In genomic region chr19:12684638-12685037, GRCm38 (mm10) we compare ENCODE assay signal across 33 mouse cellular contexts. TPM values are rescaled to one million over a fixed set of nuclear protein-coding genes. Genes with fewer than 3 reads are reported as not detected.
A peak's percentile ranks its signal among the peaks of the same experiment; 100 is the strongest.
DNase-seq lines count a peak whose midpoint lies in the region; ATAC-seq and TF ChIP-seq lines count a peak whose summit lies in the region.
"Had no signal": no experiment of that assay in that cellular context is flagged by ENCODE, and none has a peak within 500 bp of the region (broad histone marks: within the 10 kb centered on the region; RNA-seq: fewer than 3 reads in every experiment).

No protein-coding gene starts in this region.

- H3K4me3 ChIP-seq in kidney, embryonic 15.5 days (replicated peaks), result no peak overlapping the region
- H3K4me3 ChIP-seq in liver, adult 2 months (ENCODE audit: insufficient read depth, low read depth, low read length), result no peak overlapping the region
- no peak overlapping the region for H3K4me3 ChIP-seq in liver, embryonic 12.5 days
- no peak overlapping the region for H3K4me3 ChIP-seq in intestine, embryonic 16.5 days (ENCODE audit: low read length)
- H3K4me3 ChIP-seq: forebrain, embryonic 10.5 days; forebrain, embryonic 13.5 days; gastrocnemius, adult 2 months; hindbrain, embryonic 12.5 days; hindbrain, embryonic 15.5 days had no signal

- H3K27me3 ChIP-seq in kidney, embryonic 15.5 days, result no peaks in the 10 kb centered on the region
- H3K27me3 ChIP-seq in liver, adult 2 months (ENCODE audit: control insufficient read depth, insufficient read depth, low read length), result no peaks in the 10 kb centered on the region
- H3K27me3 ChIP-seq in liver, embryonic 12.5 days (replicated peaks), result no peaks in the 10 kb centered on the region
- H3K27me3 ChIP-seq in intestine, embryonic 16.5 days (replicated peaks; ENCODE audit: control insufficient read depth, insufficient read depth, low read length), result no peaks in the 10 kb centered on the region
- H3K27me3 ChIP-seq: forebrain, embryonic 13.5 days; hindbrain, embryonic 12.5 days; hindbrain, embryonic 15.5 days had no signal

- H3K4me1 ChIP-seq in kidney, embryonic 15.5 days, result no peaks in the 10 kb centered on the region
- H3K4me1 ChIP-seq in liver, adult 2 months (ENCODE audit: control insufficient read depth, insufficient read depth, low read length), result peaks cover 2% of the 10 kb centered on the region; the same call in 1 of the 2 replicates
- H3K4me1 ChIP-seq in liver, embryonic 12.5 days, result no peaks in the 10 kb centered on the region
- H3K4me1 ChIP-seq in intestine, embryonic 16.5 days (ENCODE audit: control insufficient read depth, insufficient read depth, low read length), result no peaks in the 10 kb centered on the region
- H3K4me1 ChIP-seq: forebrain, embryonic 10.5 days; forebrain, embryonic 13.5 days; hindbrain, embryonic 12.5 days; hindbrain, embryonic 15.5 days had no signal

- H3K27ac ChIP-seq in kidney, embryonic 15.5 days, result no peak overlapping the region
- H3K27ac ChIP-seq in liver, adult 2 months (replicated peaks; ENCODE audit: insufficient read depth, low read depth, low read length), result no peak overlapping the region
- no peak overlapping the region for H3K27ac ChIP-seq in liver, embryonic 12.5 days
- no peak overlapping the region for H3K27ac ChIP-seq in intestine, embryonic 16.5 days (ENCODE audit: low read length)
- H3K27ac ChIP-seq: forebrain, embryonic 10.5 days; forebrain, embryonic 13.5 days; gastrocnemius, adult 2 months; hindbrain, embryonic 12.5 days; hindbrain, embryonic 15.5 days had no signal

- H3K9me3 ChIP-seq in kidney, embryonic 15.5 days (replicated peaks), result no peaks in the 10 kb centered on the region
- H3K9me3 ChIP-seq in liver, embryonic 12.5 days (replicated peaks), result no peaks in the 10 kb centered on the region
- no peaks in the 10 kb centered on the region for H3K9me3 ChIP-seq in intestine, embryonic 16.5 days (ENCODE audit: control insufficient read depth, low read length)
- H3K9me3 ChIP-seq: forebrain, embryonic 10.5 days; forebrain, embryonic 13.5 days; hindbrain, embryonic 12.5 days; hindbrain, embryonic 15.5 days had no signal

- no peak for TF ChIP-seq POLR2A in liver, adult 2 months (IDR thresholded peaks at IDR 0.05; ENCODE audit: extremely low read depth, insufficient read depth, low read length)

- no peak for DNase-seq in kidney, postnatal 25 days
- peak; percentile 90 for DNase-seq in liver, adult 2 months (ENCODE audit: extremely low read depth, low read depth, low spot score)
- DNase-seq in adrenal gland, adult (ENCODE audit: inconsistent age in 2 of 2, low spot score in 1 of 2), result no peak
- DNase-seq: adrenal gland, postnatal 10 days; adrenal gland, postnatal 36 days; cerebellum, adult 18-20 months; cerebellum, adult 9-10 months; cerebellum, postnatal 14 days; gastrocnemius, adult 2 months; gastrocnemius, postnatal 14 days; heart, adult 11 months had no signal

- no peak for TF ChIP-seq CTCF in liver, adult 2 months (IDR thresholded peaks at IDR 0.05; ENCODE audit: low read depth, low read length)

- peak; percentile 54 for ATAC-seq in kidney, embryonic 15.5 days (replicated peaks; ENCODE audit: low FRiP score)
- ATAC-seq in liver, embryonic 12.5 days, result no peak
- ATAC-seq in intestine, embryonic 16.5 days, result peak; percentile 93
- ATAC-seq: activated CD4-positive, CD25-positive, alpha-beta regulatory T cell, adult 4 months; CD4-positive, CD25-positive, alpha-beta regulatory T cell, adult 4 months; forebrain, embryonic 13.5 days; forebrain, embryonic 16.5 days had no signal

- no peaks in the 10 kb centered on the region for H3K36me3 ChIP-seq in kidney, embryonic 15.5 days
- no peaks in the 10 kb centered on the region for H3K36me3 ChIP-seq in liver, adult 2 months (ENCODE audit: control insufficient read depth, insufficient read depth, low read length)
- H3K36me3 ChIP-seq in liver, embryonic 12.5 days, result no peaks in the 10 kb centered on the region
- no peaks in the 10 kb centered on the region for H3K36me3 ChIP-seq in intestine, embryonic 16.5 days (ENCODE audit: control insufficient read depth, insufficient read depth, low read length)
- H3K36me3 ChIP-seq: forebrain, embryonic 10.5 days; hindbrain, embryonic 12.5 days; hindbrain, embryonic 15.5 days had no signal

- no peak overlapping the region for H3K9ac ChIP-seq in kidney, embryonic 15.5 days
- H3K9ac ChIP-seq in liver, adult 2 months (ENCODE audit: low read depth, low read length), result no peak overlapping the region
- no peak overlapping the region for H3K9ac ChIP-seq in liver, embryonic 12.5 days
- no peak overlapping the region for H3K9ac ChIP-seq in intestine, embryonic 16.5 days (ENCODE audit: low read depth, low read length)
- H3K9ac ChIP-seq: forebrain, embryonic 13.5 days; hindbrain, embryonic 12.5 days; hindbrain, embryonic 15.5 days had no signal

- H3K4me2 ChIP-seq in kidney, embryonic 15.5 days, result no peak overlapping the region
- H3K4me2 ChIP-seq in liver, embryonic 12.5 days, result no peak overlapping the region
- no peak overlapping the region for H3K4me2 ChIP-seq in intestine, embryonic 16.5 days (ENCODE audit: low read depth, low read length)
- H3K4me2 ChIP-seq: forebrain, embryonic 13.5 days; heart, embryonic 11.5 days; hindbrain, embryonic 12.5 days; hindbrain, embryonic 15.5 days had no signal

- H3K79me2 ChIP-seq in liver, adult 2 months (ENCODE audit: control insufficient read depth, insufficient read depth, low read length), result no peaks in the 10 kb centered on the region

RNA-seq across cellular contexts. Expression of gene Olfr1443, which starts 6.7 kb away (rescaled TPM):
- polyA plus RNA-seq in kidney, embryonic 15.5 days (2015; fragmentation: Nextera tagmentation; extraction: Ambion mirVana), result not detected in 2 replicates
- 0.09 TPM in 1 of 2 replicates, not detected in the other for total RNA-seq in liver, adult 2 months (2014; rRNA removed)
- 0.05 TPM in 1 of 2 replicates, not detected in the other for polyA plus RNA-seq in liver, adult 2 months (2012; rRNA removed)
- not detected in 2 replicates for polyA plus RNA-seq in liver, embryonic 12.5 days (2016; fragmentation: Nextera tagmentation; extraction: Ambion mirVana)
- polyA plus RNA-seq in intestine, embryonic 16.5 days (2015; fragmentation: Nextera tagmentation; extraction: Ambion mirVana), result not detected in 2 replicates
- total RNA-seq: adrenal gland, adult 18-20 months; adrenal gland, postnatal 10 days; adrenal gland, postnatal 36 days; gastrocnemius, adult 2 months; gastrocnemius, postnatal 14 days; gastrocnemius, postnatal 4 days; heart, adult 8-10 months; heart, postnatal 25 days; hematopoietic stem cell, adult 5-6 weeks; MEL had no signal
- polyA plus RNA-seq: activated CD4-positive, CD25-positive, alpha-beta regulatory T cell, adult 4 months; C2C12; CD4-positive, CD25-positive, alpha-beta regulatory T cell, adult 4 months; embryonic facial prominence, embryonic 11.5 days; embryonic facial prominence, embryonic 14.5 days; forebrain, embryonic 10.5 days; forebrain, embryonic 13.5 days; forebrain, embryonic 16.5 days; heart, embryonic 11.5 days; heart, embryonic 14.5 days; heart, postnatal 0 days; hindbrain, embryonic 12.5 days; hindbrain, embryonic 15.5 days had no signal

RNA-seq across cellular contexts. Expression of gene Keg1, which starts 10.9 kb away (rescaled TPM):
- polyA plus RNA-seq in kidney, embryonic 15.5 days (2015; fragmentation: Nextera tagmentation; extraction: Ambion mirVana), result 57.5 and 58.1 TPM in 2 replicates
- total RNA-seq in liver, adult 2 months (2014; rRNA removed), result 146 and 154 TPM in 2 replicates
- polyA plus RNA-seq in liver, adult 2 months (2012; rRNA removed), result 67.6 and 93.4 TPM in 2 replicates
- polyA plus RNA-seq in liver, embryonic 12.5 days (2016; fragmentation: Nextera tagmentation; extraction: Ambion mirVana), result 0.38 and 0.44 TPM in 2 replicates
- polyA plus RNA-seq in intestine, embryonic 16.5 days (2015; fragmentation: Nextera tagmentation; extraction: Ambion mirVana), result 3.4 and 3.7 TPM in 2 replicates
- total RNA-seq: adrenal gland, postnatal 36 days; gastrocnemius, adult 2 months; gastrocnemius, postnatal 14 days; heart, adult 8-10 months; heart, postnatal 25 days; hematopoietic stem cell, adult 5-6 weeks; MEL had no signal
- polyA plus RNA-seq: activated CD4-positive, CD25-positive, alpha-beta regulatory T cell, adult 4 months; C2C12; CD4-positive, CD25-positive, alpha-beta regulatory T cell, adult 4 months; embryonic facial prominence, embryonic 11.5 days; embryonic facial prominence, embryonic 14.5 days; forebrain, embryonic 10.5 days; forebrain, embryonic 13.5 days; forebrain, embryonic 16.5 days; heart, embryonic 11.5 days; heart, embryonic 14.5 days; heart, postnatal 0 days; hindbrain, embryonic 12.5 days; hindbrain, embryonic 15.5 days had no signal

RNA-seq across cellular contexts. Expression of gene Olfr1442, which starts 14.4 kb away (rescaled TPM):
- not detected in 2 replicates for polyA plus RNA-seq in kidney, embryonic 15.5 days (2015; fragmentation: Nextera tagmentation; extraction: Ambion mirVana)
- 0.28 and 0.40 TPM in 2 replicates for total RNA-seq in liver, adult 2 months (2014; rRNA removed)
- 0.14 TPM in 1 of 2 replicates, not detected in the other for polyA plus RNA-seq in liver, adult 2 months (2012; rRNA removed)
- not detected in 2 replicates for polyA plus RNA-seq in liver, embryonic 12.5 days (2016; fragmentation: Nextera tagmentation; extraction: Ambion mirVana)
- polyA plus RNA-seq in intestine, embryonic 16.5 days (2015; fragmentation: Nextera tagmentation; extraction: Ambion mirVana), result not detected in 2 replicates
- total RNA-seq: adrenal gland, adult 18-20 months; adrenal gland, postnatal 10 days; adrenal gland, postnatal 36 days; gastrocnemius, adult 2 months; gastrocnemius, postnatal 14 days; gastrocnemius, postnatal 4 days; heart, adult 8-10 months; heart, postnatal 25 days; hematopoietic stem cell, adult 5-6 weeks; MEL had no signal
- polyA plus RNA-seq: activated CD4-positive, CD25-positive, alpha-beta regulatory T cell, adult 4 months; C2C12; CD4-positive, CD25-positive, alpha-beta regulatory T cell, adult 4 months; embryonic facial prominence, embryonic 11.5 days; embryonic facial prominence, embryonic 14.5 days; forebrain, embryonic 10.5 days; forebrain, embryonic 13.5 days; forebrain, embryonic 16.5 days; heart, embryonic 11.5 days; heart, embryonic 14.5 days; heart, postnatal 0 days; hindbrain, embryonic 12.5 days; hindbrain, embryonic 15.5 days had no signal

RNA-seq across cellular contexts. Expression of gene Glyat, which starts 51.5 kb away (rescaled TPM):
- 11.5 and 12.6 TPM in 2 replicates for polyA plus RNA-seq in kidney, embryonic 15.5 days (2015; fragmentation: Nextera tagmentation; extraction: Ambion mirVana)
- 233 and 277 TPM in 2 replicates for total RNA-seq in liver, adult 2 months (2014; rRNA removed)
- polyA plus RNA-seq in liver, adult 2 months (2012; rRNA removed), result 54.6 and 56.1 TPM in 2 replicates
- polyA plus RNA-seq in liver, embryonic 12.5 days (2016; fragmentation: Nextera tagmentation; extraction: Ambion mirVana), result 0.33 TPM in 1 of 2 replicates, not detected in the other
- 0.62 and 0.64 TPM in 2 replicates for polyA plus RNA-seq in intestine, embryonic 16.5 days (2015; fragmentation: Nextera tagmentation; extraction: Ambion mirVana)
- total RNA-seq: gastrocnemius, adult 2 months; gastrocnemius, postnatal 4 days; heart, adult 8-10 months; heart, postnatal 25 days; hematopoietic stem cell, adult 5-6 weeks; MEL had no signal
- polyA plus RNA-seq: activated CD4-positive, CD25-positive, alpha-beta regulatory T cell, adult 4 months; embryonic facial prominence, embryonic 11.5 days; embryonic facial prominence, embryonic 14.5 days; forebrain, embryonic 10.5 days; forebrain, embryonic 13.5 days; forebrain, embryonic 16.5 days; heart, embryonic 11.5 days; heart, embryonic 14.5 days; heart, postnatal 0 days; hindbrain, embryonic 12.5 days; hindbrain, embryonic 15.5 days had no signal

Comparison
In these comparisons a context has a peak if more than half of its experiments do, and no peak if none do; other contexts are left out.
1. RNA of gene Keg1, which starts 10.9 kb away (polyA plus RNA-seq): 67.6 to 93.4 TPM in liver, adult 2 months and 57.5 to 58.1 TPM in kidney, embryonic 15.5 days; 3.4 to 3.7 TPM in intestine, embryonic 16.5 days and 0.38 to 0.44 TPM in liver, embryonic 12.5 days; every median in the first group is over 10 times any median in the second.